Mouse (Mus musculus): ENCODE results near the gene Cpsf4l. TPM values are rescaled to one million over a fixed set of nuclear protein-coding genes. Genes with fewer than 3 reads are reported as not detected.
A peak's percentile ranks its signal among the peaks of the same experiment; 100 is the strongest.

Cpsf4l gene
- polyA plus RNA-seq, 1 experiment from 2014 or later = 0.47 TPM

- WGBS = 2% methylated on average over 10 of the region's 10 CpGs
- Histone ChIP-seq H3K27ac (peak overlapping the region; percentile 91), H3K27me3 (ENCODE audit: insufficient read depth, poor library complexity, severe bottlenecking) (peaks cover 56% of the 10 kb centered on the region), H3K4me1 (replicated peaks) (peaks cover 53% of the 10 kb centered on the region), H3K4me3 (peak overlapping the region; percentile 30), H3K36me3 (peaks cover 13% of the 10 kb centered on the region), H3K9me3 (no peaks in the 10 kb centered on the region)
- DNase-seq (ENCODE audit: low spot score) = peak; percentile 75
Measured at GRCm38 (mm10) chr11:113710257-113710777, 500 bp upstream of the Cpsf4l start.

DNA sequence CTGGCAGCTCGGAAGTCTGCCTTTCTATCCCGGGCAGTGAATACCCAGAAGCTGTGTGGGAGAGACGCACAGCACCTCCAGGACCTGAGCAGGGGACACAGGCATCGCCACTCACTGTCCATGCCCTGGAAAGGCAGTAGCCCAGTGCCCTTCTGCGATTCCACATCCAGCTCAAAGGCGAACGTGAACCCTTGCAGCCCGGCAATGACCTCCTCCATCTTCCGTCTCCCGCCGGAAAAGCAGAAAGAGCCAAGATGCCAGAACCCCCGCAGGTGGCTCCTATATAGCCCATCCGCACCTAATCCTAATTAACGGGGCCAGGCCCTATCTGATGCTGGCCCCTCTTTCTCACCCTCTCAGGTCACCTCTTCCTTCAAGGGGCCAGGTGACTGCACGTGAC lies 545 bp downstream of the Cpsf4l start:
- Histone ChIP-seq H3K4me1 (replicated peaks) (peaks cover 44% of the 10 kb centered on the region), H3K4me3 (peak overlapping the region; percentile 30; the same call in 1 of the 2 replicates), H3K36me3 (peaks cover 13% of the 10 kb centered on the region), H3K9me3 (no peaks in the 10 kb centered on the region), H3K27ac (peak overlapping the region; percentile 91), H3K27me3 (ENCODE audit: insufficient read depth, poor library complexity, severe bottlenecking) (peaks cover 47% of the 10 kb centered on the region)
- DNase-seq (ENCODE audit: low spot score) = no peak
- WGBS = 4% methylated on average over 15 of the region's 15 CpGs

- H3K36me3 ChIP-seq = peaks cover 13% of the 10 kb centered on the region
- H3K27me3 ChIP-seq (ENCODE audit: insufficient read depth, poor library complexity, severe bottlenecking) = peaks cover 42% of the 10 kb centered on the region
- 44% methylated on average over 19 of the region's 19 CpGs for WGBS
- peaks cover 44% of the 10 kb centered on the region for H3K4me1 ChIP-seq (replicated peaks)
- DNase-seq (ENCODE audit: low spot score) = no peak
- H3K4me3 ChIP-seq = no peak overlapping the region
- no peaks in the 10 kb centered on the region for H3K9me3 ChIP-seq
- peak overlapping the region; percentile 91 for H3K27ac ChIP-seq
Measured at GRCm38 (mm10) chr11:113708629-113709213, 1.1 kb downstream of the Cpsf4l start.

- Histone ChIP-seq H3K9me3 (no peaks in the 10 kb centered on the region), H3K27me3 (ENCODE audit: insufficient read depth, poor library complexity, severe bottlenecking) (peaks cover 26% of the 10 kb centered on the region), H3K4me1 (replicated peaks) (peaks cover 35% of the 10 kb centered on the region), H3K27ac (no peak overlapping the region), H3K36me3 (peaks cover 18% of the 10 kb centered on the region), H3K4me3 (no peak overlapping the region)
- no peak for DNase-seq (ENCODE audit: low spot score)
- 91% methylated on average over 15 of the region's 15 CpGs for whole genome bisulfite sequencing
Measured at GRCm38 (mm10) chr11:113705966-113706652, 3.7 kb downstream of the Cpsf4l start.

GRCm38 (mm10) chr11:113703758-113704157 lies 6.1 kb downstream of the Cpsf4l start:
- Histone ChIP-seq H3K36me3 (peaks cover 32% of the 10 kb centered on the region), H3K9me3 (no peaks in the 10 kb centered on the region), H3K27me3 (ENCODE audit: insufficient read depth, poor library complexity, severe bottlenecking) (peaks cover 15% of the 10 kb centered on the region), H3K27ac (0 out of 2 replicates have a peak overlapping the region, but pooled peaks have one; percentile 5), H3K4me3 (no peak overlapping the region), H3K4me1 (replicated peaks) (peaks cover 12% of the 10 kb centered on the region)
- DNase-seq (ENCODE audit: low spot score) = peak; percentile 83
- 49% methylated on average over 5 of the region's 5 CpGs for WGBS

DNA sequence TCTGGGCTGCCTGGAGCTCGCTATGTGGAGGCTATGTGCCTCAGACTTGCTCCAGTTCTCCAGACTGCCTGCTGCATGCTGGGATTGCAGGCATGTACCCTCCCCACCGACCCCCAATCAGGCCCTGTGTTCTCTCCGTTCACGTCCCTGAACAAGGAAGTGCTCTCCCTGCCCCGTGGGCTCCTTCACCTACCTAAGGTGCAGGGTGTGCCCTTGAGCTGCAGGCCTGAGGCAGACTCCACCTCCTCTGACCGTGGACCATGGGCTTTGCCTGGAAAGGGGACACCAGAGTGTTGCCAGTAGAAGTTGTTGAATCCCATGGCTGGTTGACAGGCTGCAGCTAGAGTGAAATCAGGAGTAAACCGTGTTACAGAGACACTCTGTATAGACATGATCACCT lies 10.2 kb downstream of the Cpsf4l start:
- Histone ChIP-seq H3K36me3 (peaks cover 60% of the 10 kb centered on the region), H3K4me1 (replicated peaks) (peaks cover 15% of the 10 kb centered on the region), H3K27me3 (ENCODE audit: insufficient read depth, poor library complexity, severe bottlenecking) (no peaks in the 10 kb centered on the region), H3K4me3 (no peak overlapping the region), H3K9me3 (peaks cover 5% of the 10 kb centered on the region; the same call in 1 of the 2 replicates), H3K27ac (no peak overlapping the region)
- WGBS = 88% methylated on average over 7 of the region's 7 CpGs
- DNase-seq (ENCODE audit: low spot score) = no peak

GRCm38 (mm10) chr11:113698013-113698545 lies 11.7 kb downstream of the Cpsf4l start:
- DNase-seq (ENCODE audit: low spot score) = no peak
- H3K4me3 ChIP-seq = no peak overlapping the region
- WGBS = 87% methylated on average over 12 of the region's 12 CpGs
- no peak overlapping the region for H3K27ac ChIP-seq
- peaks cover 10% of the 10 kb centered on the region for H3K4me1 ChIP-seq (replicated peaks)
- H3K36me3 ChIP-seq = peaks cover 76% of the 10 kb centered on the region
- H3K9me3 ChIP-seq = peaks cover 5% of the 10 kb centered on the region; the same call in 1 of the 2 replicates
- no peaks in the 10 kb centered on the region for H3K27me3 ChIP-seq (ENCODE audit: insufficient read depth, poor library complexity, severe bottlenecking)

- Histone ChIP-seq H3K4me3 (no peak overlapping the region), H3K9me3 (peaks cover 5% of the 10 kb centered on the region; the same call in 1 of the 2 replicates), H3K27ac (no peak overlapping the region), H3K27me3 (ENCODE audit: insufficient read depth, poor library complexity, severe bottlenecking) (no peaks in the 10 kb centered on the region), H3K36me3 (peaks cover 81% of the 10 kb centered on the region), H3K4me1 (replicated peaks) (peaks cover 10% of the 10 kb centered on the region)
- no peak for DNase-seq (ENCODE audit: low spot score)
- 73% methylated on average over 5 of the region's 5 CpGs for WGBS
Measured at GRCm38 (mm10) chr11:113697571-113697970, 12.2 kb downstream of the Cpsf4l start.

GRCm38 (mm10) chr11:113691851-113692250 lies 18.0 kb downstream of the Cpsf4l start:
- peaks cover 93% of the 10 kb centered on the region for H3K36me3 ChIP-seq
- 71% methylated on average over 3 of the region's 3 CpGs for WGBS
- H3K27ac ChIP-seq = no peak overlapping the region
- peaks cover 8% of the 10 kb centered on the region for H3K4me1 ChIP-seq (replicated peaks)
- H3K27me3 ChIP-seq (ENCODE audit: insufficient read depth, poor library complexity, severe bottlenecking) = no peaks in the 10 kb centered on the region
- H3K9me3 ChIP-seq = peaks cover 5% of the 10 kb centered on the region; the same call in 1 of the 2 replicates
- no peak overlapping the region for H3K4me3 ChIP-seq
- no peak for DNase-seq (ENCODE audit: low spot score)

DNA sequence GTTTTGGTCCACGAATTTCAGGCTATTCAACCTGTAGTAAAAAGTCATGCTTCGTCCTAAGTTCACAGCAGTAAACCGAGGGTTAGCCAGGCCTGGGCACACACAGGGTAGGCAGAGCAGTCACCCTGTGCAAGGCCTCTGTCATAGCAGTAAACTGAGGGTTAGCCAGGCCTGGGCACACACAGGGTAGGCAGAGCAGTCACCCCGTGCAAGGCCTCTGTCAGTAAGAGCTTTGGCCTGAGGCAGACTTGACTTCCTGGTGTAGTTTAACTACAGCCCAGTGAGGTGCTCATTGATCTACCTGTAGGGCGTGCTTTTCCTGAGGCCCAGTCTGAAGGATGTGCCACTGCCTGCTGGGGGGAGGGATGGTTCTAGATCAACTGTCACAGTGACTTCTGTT lies 18.5 kb downstream of the Cpsf4l start:
- H3K36me3 ChIP-seq = peaks cover 87% of the 10 kb centered on the region
- 94% methylated on average over 5 of the region's 5 CpGs for WGBS

DNA sequence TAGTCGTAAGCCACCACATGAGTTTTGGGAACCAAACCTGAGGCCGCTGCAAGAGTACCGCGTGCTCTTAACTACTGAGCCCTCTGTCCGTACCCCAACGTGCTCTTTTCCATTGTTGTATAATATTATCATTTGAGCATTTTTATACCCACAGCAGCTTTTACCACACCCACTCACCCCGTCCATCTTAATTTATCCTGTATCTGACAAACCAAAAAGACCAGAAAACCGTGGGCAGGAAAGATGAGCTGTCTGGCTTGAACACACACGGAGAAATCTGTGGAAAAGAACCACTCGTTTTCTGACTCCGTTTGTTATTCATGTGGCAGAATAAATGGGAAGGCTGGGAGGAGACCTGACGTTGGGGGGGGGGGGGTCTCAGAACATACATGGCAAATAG lies 19.3 kb downstream of the Cpsf4l start:
- Histone ChIP-seq H3K36me3 (peaks cover 79% of the 10 kb centered on the region), H3K27ac (no peak overlapping the region)

More for the DNA sequence above, 18.5 kb downstream of the Cpsf4l start:
- Histone ChIP-seq H3K4me3 (no peak overlapping the region), H3K9me3 (peaks cover 5% of the 10 kb centered on the region; the same call in 1 of the 2 replicates), H3K27me3 (ENCODE audit: insufficient read depth, poor library complexity, severe bottlenecking) (no peaks in the 10 kb centered on the region), H3K27ac (no peak overlapping the region), H3K4me1 (replicated peaks) (peaks cover 13% of the 10 kb centered on the region)
- DNase-seq (ENCODE audit: low spot score) = no peak

GRCm38 (mm10) chr11:113687031-113687430 lies 22.8 kb downstream of the Cpsf4l start:
- peaks cover 47% of the 10 kb centered on the region for H3K4me1 ChIP-seq (replicated peaks)
- no peaks in the 10 kb centered on the region for H3K9me3 ChIP-seq
- H3K27me3 ChIP-seq (ENCODE audit: insufficient read depth, poor library complexity, severe bottlenecking) = no peaks in the 10 kb centered on the region
- peak overlapping the region; percentile 16 for H3K4me3 ChIP-seq
- H3K27ac ChIP-seq = peak overlapping the region; percentile 77
- peak; percentile 39 for DNase-seq (ENCODE audit: low spot score)
- peaks cover 44% of the 10 kb centered on the region for H3K36me3 ChIP-seq
- 46% methylated on average over 2 of the region's 2 CpGs for WGBS

More for the DNA sequence above, 19.3 kb downstream of the Cpsf4l start:
- Histone ChIP-seq H3K27me3 (ENCODE audit: insufficient read depth, poor library complexity, severe bottlenecking) (no peaks in the 10 kb centered on the region), H3K4me3 (no peak overlapping the region), H3K9me3 (peaks cover 1% of the 10 kb centered on the region; the same call in 1 of the 2 replicates), H3K4me1 (replicated peaks) (peaks cover 19% of the 10 kb centered on the region)
- WGBS = 94% methylated on average over 12 of the region's 12 CpGs
- DNase-seq (ENCODE audit: low spot score) = no peak

Measured in hindbrain, embryonic 10.5 days (tissue).